Mouse (Mus musculus) midbrain, embryonic 11.5 days (tissue): ENCODE results near the gene Atp2b4. TPM values are rescaled to one million over a fixed set of nuclear protein-coding genes. Genes with fewer than 3 reads are reported as not detected.

Source experiments
- ATAC-seq: fragments of 200-750 bp; cut with Nextera tagmentation; 2 replicates; pipeline ENCODE4 v1.8.0; 2017; ENCODE audit warnings: moderate TSS enrichment, moderate library complexity; ENCODE audit not compliant: low FRiP score
- DNase-seq: peaks from one replicate; pipeline ENCODE4 v3.0.0; 2015; ENCODE audit warnings: low spot score; ENCODE audit errors: missing footprints
- H3K27ac ChIP-seq: fragments of 300-500 bp; sonication (generic); 2 replicates; pipeline ENCODE4 v1.5.1; 2014; ENCODE audit warnings: low read depth, low read length
- H3K27me3 ChIP-seq: fragments of 300-500 bp; sonication (generic); 2 replicates; pipeline ENCODE4 v1.6.1; 2014; ENCODE audit warnings: mild to moderate bottlenecking, low read length, moderate library complexity, mixed read lengths; ENCODE audit not compliant: control insufficient read depth, insufficient read depth
- H3K36me3 ChIP-seq: fragments of 300-500 bp; sonication (generic); 2 replicates; pipeline ENCODE4 v1.6.1; 2014; ENCODE audit warnings: mild to moderate bottlenecking, low read length, moderate library complexity, mixed read lengths; ENCODE audit not compliant: control insufficient read depth, insufficient read depth
- H3K4me1 ChIP-seq: fragments of 300-500 bp; sonication (generic); 2 replicates; pipeline ENCODE4 v1.6.1; 2014; ENCODE audit warnings: low read length; ENCODE audit not compliant: control insufficient read depth, insufficient read depth
- H3K4me2 ChIP-seq: fragments of 300-500 bp; sonication (generic); 2 replicates; pipeline ENCODE4 v1.6.1; 2014; ENCODE audit warnings: mild to moderate bottlenecking, moderate library complexity
- H3K4me3 ChIP-seq: fragments of 300-500 bp; sonication (generic); 2 replicates; pipeline ENCODE4 v1.5.1; 2014; ENCODE audit warnings: low read depth, low read length
- H3K9ac ChIP-seq: fragments of 300-500 bp; sonication (generic); 2 replicates; pipeline ENCODE4 v1.6.1; 2014; ENCODE audit warnings: low read length
- H3K9me3 ChIP-seq: fragments of 300-500 bp; sonication (generic); 2 replicates; pipeline ENCODE4 v1.6.1; 2016; ENCODE audit warnings: low read length; ENCODE audit not compliant: control insufficient read depth
- WGBS: fragments of 180-500 bp; shearing (Covaris S2); extraction: QIAGEN DNeasy Blood & Tissue Kit; methylation state at CpG from one replicate; pipeline ENCODE4 v1.1.7; 2014; 5-methylcytosine and 5-hydroxymethylcytosine counted together
- microRNA-seq: library from miRNA; unstranded; fragments of <30 nt; microRNA quantifications from one replicate; pipeline ENCODE4, GENCODE M21; 2017
- polyA plus RNA-seq: library from polyadenylated mRNA; unstranded; fragments of >200 nt; fragmentation: Nextera tagmentation; extraction: Ambion mirVana; gene quantifications from 2 replicates; pipeline ENCODE4 v1.2.1, GENCODE M21; 2014

Gene Atp2b4
- polyA plus RNA-seq, 1 experiment from 2014 or later: 7.6 TPM

GRCm38 (mm10) chr1:133650288-133651055 lies 150.4 kb downstream of the Atp2b4 start:
- no peak for ATAC-seq
- 93% methylated on average over 7 of the region's 7 CpGs for WGBS

More at GRCm38 (mm10) chr1:133650288-133651055, 150.4 kb downstream of the Atp2b4 start:
- Histone ChIP-seq H3K27me3 (no peaks in the 10 kb centered on the region), H3K4me1 (no peaks in the 10 kb centered on the region), H3K36me3 (peaks cover 3% of the 10 kb centered on the region; the same call in 1 of the 2 replicates), H3K4me2 (no peak overlapping the region), H3K27ac (no peak overlapping the region), H3K4me3 (no peak overlapping the region), H3K9me3 (no peaks in the 10 kb centered on the region), H3K9ac (no peak overlapping the region)
- DNase-seq: no peak

Small RNA genes within 50 kb of the gene (microRNA-seq; reads per million reads assigned to microRNA genes)
- not detected for gene Mir6903

Other genes with a start within 250 kb of the Atp2b4 start
- 778 and 875 TPM in 2 replicates for gene Snrpe, start 190.8 kb downstream of the Atp2b4 start, polyA plus RNA-seq
- gene Zbed6, start 140.2 kb downstream of the Atp2b4 start, polyA plus RNA-seq: not detected in 2 replicates
- gene Gm38394, start 139.7 kb downstream of the Atp2b4 start, polyA plus RNA-seq: 5.3 and 6.3 TPM in 2 replicates
- 0.19 and 0.20 TPM in 2 replicates for gene Lax1, start 110.9 kb downstream of the Atp2b4 start, polyA plus RNA-seq
- 1.6 and 1.9 TPM in 2 replicates for gene Optc, start 107.0 kb upstream of the Atp2b4 start, polyA plus RNA-seq
- 1.1 and 1.7 TPM in 2 replicates for gene Prelp, start 120.4 kb upstream of the Atp2b4 start, polyA plus RNA-seq
- 5.7 and 6.8 TPM in 2 replicates for gene Fmod, start 236.2 kb upstream of the Atp2b4 start, polyA plus RNA-seq